Mouse (Mus musculus) liver, postnatal 0 days (tissue): ENCODE measurements around the gene Pip4k2c. TPM values are rescaled to one million over a fixed set of nuclear protein-coding genes. Genes with fewer than 3 reads are reported as not detected.
A peak's percentile ranks its signal among the peaks of the same experiment; 100 is the strongest.

Source experiments
- ATAC-seq: fragments of 200-750 bp; cut with Nextera tagmentation; 2 replicates; pipeline ENCODE4 v1.8.0; 2017; ENCODE audit warnings: mild to moderate bottlenecking, moderate library complexity
- DNase-seq: peaks from one replicate; pipeline ENCODE4 v3.0.0-alpha.2; 2016
- H3K27ac ChIP-seq: fragments of 300-500 bp; sonication (generic); 2 replicates; pipeline ENCODE4 v1.5.1; 2014; ENCODE audit warnings: antibody characterized with exemption, moderate library complexity, mild to moderate bottlenecking, low read depth
- H3K27me3 ChIP-seq: fragments of 300-500 bp; sonication (generic); 2 replicates; pipeline ENCODE4 v1.6.1; 2014; ENCODE audit warnings: low read length, control low read depth, mixed read lengths; ENCODE audit not compliant: insufficient read depth
- H3K36me3 ChIP-seq: fragments of 300-500 bp; sonication (generic); replicated peaks from 2 replicates; pipeline ENCODE4 v1.6.1; 2014; ENCODE audit warnings: mild to moderate bottlenecking, control low read depth, low read length, moderate library complexity, mixed read lengths; ENCODE audit not compliant: insufficient read depth
- H3K4me1 ChIP-seq: fragments of 300-500 bp; sonication (generic); 2 replicates; pipeline ENCODE4 v1.6.1; 2014; ENCODE audit warnings: antibody characterized with exemption, mild to moderate bottlenecking, control low read depth; ENCODE audit not compliant: insufficient read depth
- H3K4me2 ChIP-seq: fragments of 300-500 bp; sonication (generic); 2 replicates; pipeline ENCODE4 v1.6.1; 2014; ENCODE audit warnings: low read depth, mild to moderate bottlenecking, low read length, moderate library complexity, mixed read lengths
- H3K4me3 ChIP-seq: fragments of 300-500 bp; sonication (generic); 2 replicates; pipeline ENCODE4 v1.5.1; 2014; ENCODE audit warnings: low read depth, low read length
- H3K9ac ChIP-seq: fragments of 300-500 bp; sonication (generic); replicated peaks from 2 replicates; pipeline ENCODE4 v1.6.1; 2014; ENCODE audit warnings: mild to moderate bottlenecking, moderate library complexity
- H3K9me3 ChIP-seq: fragments of 300-500 bp; sonication (generic); 2 replicates; pipeline ENCODE4 v1.6.1; 2016; ENCODE audit warnings: mild to moderate bottlenecking, control low read depth, low read length, mixed read lengths
- CTCF ChIP-seq: sonication (generic); IDR thresholded peaks from 2 replicates; pipeline ENCODE4 v1.5.1; 2016; ENCODE audit warnings: antibody characterized with exemption, low read depth
- EP300 ChIP-seq: IDR thresholded peaks from 2 replicates; pipeline ENCODE4 v1.6.1; 2016; ENCODE audit warnings: antibody characterized with exemption, low read depth, mild to moderate bottlenecking
- WGBS: fragments of 180-500 bp; shearing (Covaris S2); extraction: QIAGEN DNeasy Blood & Tissue Kit; methylation state at CpG from one replicate; pipeline ENCODE4 v1.1.7; 2014; ENCODE audit not compliant: insufficient replicate concordance; 5-methylcytosine and 5-hydroxymethylcytosine counted together
- polyA plus RNA-seq: library from polyadenylated mRNA; unstranded; fragments of >200 nt; fragmentation: Nextera tagmentation; extraction: Ambion mirVana; gene quantifications from 2 replicates; pipeline ENCODE4 v1.2.1, GENCODE M21; 2015

Pip4k2c gene
- polyA plus RNA-seq, 1 experiment from 2014 or later = 17.7 TPM

DNA sequence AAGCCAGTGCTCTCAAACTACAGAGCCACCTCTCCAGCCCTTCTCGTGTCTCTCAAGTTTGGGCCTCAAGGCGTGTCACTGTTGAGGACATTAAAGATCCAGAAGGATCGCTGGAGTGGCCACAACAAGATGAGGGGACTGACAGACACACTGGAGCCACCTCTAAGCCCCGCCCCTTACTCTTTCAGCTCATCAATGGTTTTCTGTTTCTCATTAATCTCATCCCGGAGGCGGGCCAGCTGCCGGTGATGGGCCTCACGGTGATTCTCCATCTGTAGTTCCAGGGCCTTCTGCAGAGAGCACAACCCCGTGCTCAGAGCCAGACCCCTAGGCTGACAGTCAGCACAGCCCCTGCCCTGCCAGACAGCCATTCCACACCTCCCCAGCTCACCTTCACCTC, 25.2 kb upstream of the Pip4k2c start:
- DNase-seq (no peak), ATAC-seq (no peak)
- Histone ChIP-seq H3K9ac (no peak overlapping the region), H3K36me3 (no peaks in the 10 kb centered on the region), H3K4me2 (no peak overlapping the region), H3K27me3 (peaks cover 19% of the 10 kb centered on the region), H3K4me3 (no peak overlapping the region), H3K27ac (no peak overlapping the region), H3K4me1 (no peaks in the 10 kb centered on the region), H3K9me3 (no peaks in the 10 kb centered on the region)
- WGBS = 63% methylated on average over 9 of the region's 9 CpGs
- TF ChIP-seq EP300 (no peak), CTCF (no peak)

DNA sequence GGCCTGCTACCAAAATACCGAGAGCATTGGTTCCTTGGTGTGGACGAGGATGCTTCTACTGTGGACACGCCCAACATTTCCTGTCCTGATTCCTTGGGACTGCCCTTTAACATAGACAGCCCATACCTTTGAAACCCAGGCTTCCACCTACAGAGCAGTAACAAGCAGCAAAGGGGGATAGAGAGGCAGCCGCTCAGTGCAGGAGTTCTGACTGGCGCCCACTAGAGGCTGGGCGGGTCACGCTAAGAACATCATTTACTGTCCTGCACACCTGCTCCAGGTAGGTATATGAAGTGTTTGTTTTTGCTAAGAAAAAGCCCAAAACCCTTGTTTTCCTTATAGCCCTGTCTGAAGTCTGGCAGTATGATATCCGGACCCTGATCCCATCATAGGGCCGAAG, 21.8 kb upstream of the Pip4k2c start:
- H3K9me3 ChIP-seq = no peaks in the 10 kb centered on the region
- TF ChIP-seq CTCF = peak; percentile 44
- TF ChIP-seq EP300 = no peak
- ATAC-seq = no peak
- no peak overlapping the region for H3K4me2 ChIP-seq
- no peak for DNase-seq
- peaks cover 7% of the 10 kb centered on the region for H3K27me3 ChIP-seq
- no peak overlapping the region for H3K27ac ChIP-seq
- WGBS = 77% methylated on average over 9 of the region's 9 CpGs
- H3K9ac ChIP-seq = no peak overlapping the region
- H3K4me1 ChIP-seq = no peaks in the 10 kb centered on the region
- no peaks in the 10 kb centered on the region for H3K36me3 ChIP-seq
- H3K4me3 ChIP-seq = no peak overlapping the region

- 76% methylated on average over 14 of the region's 14 CpGs for WGBS
- no peak for DNase-seq
- peaks cover 1% of the 10 kb centered on the region for H3K27me3 ChIP-seq
Measured at GRCm38 (mm10) chr10:127231741-127232140, 20.4 kb upstream of the Pip4k2c start.

DNA sequence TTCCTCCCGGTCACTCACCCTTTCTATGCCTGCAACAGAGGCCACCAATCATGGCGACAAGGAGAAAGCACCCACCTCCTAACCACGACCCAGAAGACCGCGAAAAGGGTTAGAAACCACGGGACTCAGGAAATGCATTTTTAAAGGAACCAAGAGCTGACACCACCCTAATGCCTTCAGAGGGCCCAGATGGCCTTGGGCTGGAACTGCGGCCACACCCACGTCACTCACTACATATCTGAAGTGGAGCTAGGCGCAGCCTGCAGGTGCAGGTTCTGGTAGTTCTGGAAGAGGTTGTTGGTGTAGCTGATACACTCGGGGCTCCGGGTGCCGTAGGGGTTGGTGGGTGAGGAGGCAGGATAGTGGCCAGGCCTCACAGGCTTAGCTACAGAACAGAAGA, 19.3 kb upstream of the Pip4k2c start:
- no peak for DNase-seq
- WGBS = 49% methylated on average over 12 of the region's 12 CpGs
- ATAC-seq = no peak
- no peaks in the 10 kb centered on the region for H3K9me3 ChIP-seq
- H3K4me2 ChIP-seq = no peak overlapping the region
- H3K4me1 ChIP-seq = peaks cover 4% of the 10 kb centered on the region; the same call in 1 of the 2 replicates
- TF ChIP-seq CTCF (no peak), EP300 (no peak)
- no peak overlapping the region for H3K4me3 ChIP-seq
- H3K9ac ChIP-seq = no peak overlapping the region
- no peaks in the 10 kb centered on the region; the same call in none of the 2 replicates for H3K27me3 ChIP-seq
- no peaks in the 10 kb centered on the region for H3K36me3 ChIP-seq
- H3K27ac ChIP-seq = no peak overlapping the region

More at GRCm38 (mm10) chr10:127231741-127232140, 20.4 kb upstream of the Pip4k2c start:
- H3K27ac ChIP-seq = no peak overlapping the region
- H3K36me3 ChIP-seq = no peaks in the 10 kb centered on the region
- no peak overlapping the region for H3K9ac ChIP-seq
- H3K4me3 ChIP-seq = no peak overlapping the region
- H3K9me3 ChIP-seq = no peaks in the 10 kb centered on the region
- no peak overlapping the region for H3K4me2 ChIP-seq
- ATAC-seq = no peak
- TF ChIP-seq EP300 (no peak), CTCF (no peak)
- H3K4me1 ChIP-seq = no peaks in the 10 kb centered on the region; the same call in 1 of the 2 replicates

DNA sequence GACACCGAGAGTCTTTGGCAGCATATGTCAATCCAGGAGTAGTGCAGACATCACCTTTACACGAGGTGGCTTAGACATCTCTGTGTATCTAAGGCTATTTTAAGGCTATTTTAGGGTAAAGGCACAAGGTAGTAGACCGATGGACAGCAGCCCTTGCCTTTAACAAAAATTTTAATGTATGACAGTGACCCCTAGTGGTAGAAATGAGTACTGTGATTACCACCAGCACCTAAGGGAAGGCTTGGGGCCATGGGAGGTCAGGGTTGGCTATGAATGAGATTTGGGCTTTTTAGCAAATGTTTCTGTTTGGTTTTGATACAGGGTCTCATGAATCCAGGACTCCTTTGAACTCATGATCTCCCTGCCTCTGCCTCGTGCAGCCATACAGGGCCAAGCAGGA, 17.5 kb upstream of the Pip4k2c start:
- no peak overlapping the region for H3K9ac ChIP-seq
- H3K27me3 ChIP-seq = no peaks in the 10 kb centered on the region; the same call in none of the 2 replicates
- TF ChIP-seq CTCF (peak; percentile 91), EP300 (no peak)
- no peak overlapping the region for H3K4me2 ChIP-seq
- no peak overlapping the region for H3K4me3 ChIP-seq
- H3K9me3 ChIP-seq = no peaks in the 10 kb centered on the region
- H3K4me1 ChIP-seq = peaks cover 4% of the 10 kb centered on the region; the same call in 1 of the 2 replicates
- ATAC-seq (peak; percentile 78), DNase-seq (peak; percentile 44)
- WGBS = 21% methylated on average over 4 of the region's 4 CpGs
- no peak overlapping the region for H3K27ac ChIP-seq
- H3K36me3 ChIP-seq = no peaks in the 10 kb centered on the region

DNA sequence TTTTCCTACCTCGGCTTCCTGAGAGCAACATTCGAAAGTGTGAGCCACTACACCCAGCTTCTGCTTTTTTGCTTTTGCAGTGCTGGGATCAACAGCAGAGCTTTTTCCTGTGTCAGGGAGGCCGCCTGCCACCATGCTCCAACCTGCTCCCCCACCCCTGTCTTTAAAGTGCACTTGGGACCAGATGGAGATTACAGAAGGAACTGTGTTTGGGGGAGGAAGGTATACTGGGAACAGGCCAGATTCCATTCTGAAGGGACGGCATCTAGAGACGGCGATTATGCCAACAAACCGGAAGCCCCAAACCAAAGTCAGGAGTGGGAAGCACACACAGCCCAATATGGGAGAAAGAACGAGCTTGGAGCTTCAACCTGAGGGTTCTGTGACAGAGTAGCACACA, 15.8 kb upstream of the Pip4k2c start:
- no peak overlapping the region for H3K4me2 ChIP-seq
- H3K9me3 ChIP-seq = no peaks in the 10 kb centered on the region
- no peak overlapping the region for H3K9ac ChIP-seq
- ATAC-seq (no peak), DNase-seq (no peak)
- no peaks in the 10 kb centered on the region for H3K36me3 ChIP-seq
- 51% methylated on average over 8 of the region's 8 CpGs for WGBS
- no peak for TF ChIP-seq EP300
- no peak for TF ChIP-seq CTCF
- no peak overlapping the region for H3K4me3 ChIP-seq
- H3K4me1 ChIP-seq = peaks cover 4% of the 10 kb centered on the region; the same call in 1 of the 2 replicates
- no peak overlapping the region for H3K27ac ChIP-seq
- no peaks in the 10 kb centered on the region; the same call in none of the 2 replicates for H3K27me3 ChIP-seq

- WGBS = 62% methylated on average over 8 of the region's 8 CpGs
- Histone ChIP-seq H3K4me1 (peaks cover 4% of the 10 kb centered on the region; the same call in 1 of the 2 replicates), H3K4me2 (no peak overlapping the region), H3K9ac (no peak overlapping the region), H3K36me3 (no peaks in the 10 kb centered on the region), H3K27ac (no peak overlapping the region), H3K9me3 (no peaks in the 10 kb centered on the region), H3K27me3 (no peaks in the 10 kb centered on the region; the same call in none of the 2 replicates), H3K4me3 (no peak overlapping the region)
- no peak for TF ChIP-seq EP300
- peak; percentile 51 for TF ChIP-seq CTCF
- DNase-seq (no peak), ATAC-seq (no peak)
Measured at GRCm38 (mm10) chr10:127226318-127226895, 15.0 kb upstream of the Pip4k2c start.
